Mouse (Mus musculus): ENCODE data around the gene Galm. TPM values are rescaled to one million over a fixed set of nuclear protein-coding genes. Genes with fewer than 3 reads are reported as not detected.
"Not testable (repeated sequence)": the region's sequence is repeated elsewhere in the genome, so short reads cannot be mapped to it uniquely, and the experiment has no call there.

The Galm gene
- polyA plus RNA-seq, 1 experiment from 2014 or later: 7.1 TPM

DNA sequence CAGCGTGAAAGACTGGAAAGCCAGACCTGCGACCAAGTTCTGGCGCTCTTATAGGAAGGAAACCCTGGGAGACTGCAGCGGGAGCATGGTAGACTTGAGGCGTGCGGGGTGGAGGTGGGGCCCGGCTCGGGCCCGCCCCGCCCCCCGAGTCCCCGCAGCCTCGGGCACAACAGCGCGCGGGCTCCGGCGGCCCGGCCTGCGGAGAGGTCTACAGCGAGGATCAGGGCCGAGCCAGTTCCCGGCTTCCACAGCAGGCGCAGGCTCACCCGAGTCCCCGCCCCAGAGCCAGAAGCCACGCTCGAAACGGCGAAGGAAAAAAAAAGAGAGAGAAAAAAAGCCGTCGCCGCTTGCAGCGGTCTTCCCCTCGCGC is 79.0 kb downstream of the Galm start:
- Histone ChIP-seq H3K4me2 (peak overlapping the region; percentile 80), H3K27me3 (ENCODE audit: control insufficient read depth, insufficient read depth, low read length) (no peaks in the 10 kb centered on the region), H3K27ac (ENCODE audit: low read depth, low read length) (peak overlapping the region; percentile 97), H3K4me3 (ENCODE audit: low read depth, low read length) (peak overlapping the region; percentile 96), H3K9me3 (ENCODE audit: control insufficient read depth, low read length) (no peaks in the 10 kb centered on the region), H3K36me3 (ENCODE audit: control insufficient read depth, insufficient read depth, low read length) (peaks cover 18% of the 10 kb centered on the region), H3K4me1 (ENCODE audit: control insufficient read depth, insufficient read depth, low read length) (peaks cover 4% of the 10 kb centered on the region), H3K9ac (ENCODE audit: low read length) (peak overlapping the region; percentile 99)
- under 1% methylated on average over 36 of the region's 36 CpGs for whole genome bisulfite sequencing
- ATAC-seq (ENCODE audit: low FRiP score) (peak; percentile 67), DNase-seq (ENCODE audit: low spot score, missing footprints) (no peak)

DNA sequence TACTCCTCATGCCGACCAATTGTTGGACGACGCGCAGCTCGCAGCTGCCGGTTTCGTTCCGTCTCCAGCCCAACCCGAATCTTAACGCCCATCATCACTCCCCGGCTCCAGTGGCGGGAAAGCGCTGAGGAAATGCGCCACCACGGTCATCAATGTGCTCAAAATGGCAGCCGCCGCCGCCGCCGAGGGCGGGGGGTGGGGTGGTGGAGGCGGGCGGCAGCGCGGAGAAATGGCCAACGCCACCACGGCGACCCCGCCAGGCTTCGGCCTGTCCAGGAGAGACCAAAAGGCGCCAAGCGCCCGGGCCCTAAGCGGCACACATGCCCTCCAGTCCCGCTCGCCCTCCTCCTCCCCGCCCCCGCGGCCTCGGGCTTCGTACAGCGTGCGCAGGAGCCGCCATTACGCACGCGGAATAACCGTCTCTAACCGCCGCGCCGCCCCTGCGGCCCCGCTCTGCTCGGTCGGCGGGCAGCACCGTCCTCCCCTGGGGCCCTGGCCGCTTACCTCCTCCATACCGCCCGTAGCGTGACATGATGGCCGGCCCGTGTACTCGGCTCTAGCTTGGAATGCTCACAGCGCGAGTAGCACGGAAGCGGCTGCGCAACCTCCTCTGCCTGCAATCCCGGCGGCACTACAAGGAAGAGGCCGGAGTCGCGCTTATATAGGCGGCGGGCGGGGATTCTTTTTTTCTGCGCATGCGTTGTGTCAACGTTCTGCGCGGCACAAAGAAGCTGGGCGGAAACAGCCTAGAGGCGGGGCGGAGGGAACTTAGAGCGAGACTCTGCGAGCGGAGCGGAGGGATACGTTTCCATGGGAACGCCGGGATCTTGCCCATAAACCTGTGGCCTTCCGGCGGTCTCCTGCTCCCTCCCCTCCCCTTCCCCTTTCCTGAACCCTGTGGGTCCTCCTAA is 79.7 kb downstream of the Galm start, which contains the start of the genes Srsf7 and Ttc39d:
Srsf7 (minus strand) TSS at position 637 of the 911 bp plus-strand sequence.
Ttc39d (plus strand) TSS at position 790 of the 911 bp plus-strand sequence.
- DNase-seq (ENCODE audit: low spot score, missing footprints): peak; percentile 100
- ATAC-seq (ENCODE audit: low FRiP score): peak; percentile 92
- Histone ChIP-seq H3K9ac (ENCODE audit: low read length) (peak within 1 kb of the TSS; percentile 99), H3K4me1 (ENCODE audit: control insufficient read depth, insufficient read depth, low read length) (peaks cover 4% of the 10 kb centered on the region), H3K9me3 (ENCODE audit: control insufficient read depth, low read length) (no peaks in the 10 kb centered on the region), H3K27me3 (ENCODE audit: control insufficient read depth, insufficient read depth, low read length) (no peaks in the 10 kb centered on the region), H3K27ac (ENCODE audit: low read depth, low read length) (peak within 1 kb of the TSS; percentile 97), H3K36me3 (ENCODE audit: control insufficient read depth, insufficient read depth, low read length) (peaks cover 14% of the 10 kb centered on the region), H3K4me3 (ENCODE audit: low read depth, low read length) (peak within 1 kb of the TSS; percentile 96), H3K4me2 (peak within 1 kb of the TSS; percentile 80)
- WGBS: under 1% methylated on average over 86 of the region's 95 CpGs

DNA sequence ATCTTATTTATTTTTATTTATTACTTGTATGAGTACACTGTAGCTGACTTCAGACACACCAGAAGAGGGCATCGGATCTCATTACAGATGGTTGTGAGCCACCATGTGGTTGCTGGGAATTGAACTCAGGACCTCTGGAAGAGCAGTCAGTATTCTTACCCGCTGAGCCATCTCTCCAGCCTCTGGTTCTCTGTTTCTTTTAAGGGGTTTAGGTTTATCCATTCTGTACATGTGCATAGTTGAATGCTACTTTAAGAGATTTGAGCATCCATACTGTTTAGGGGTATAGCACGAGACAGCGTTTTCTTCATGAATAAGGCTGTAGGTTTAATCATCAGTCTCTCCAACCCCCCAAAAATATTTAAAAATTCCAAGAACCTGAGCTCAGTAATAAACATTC is 86.7 kb downstream of the Galm start:
- not testable (repeated sequence) for H3K36me3 ChIP-seq (ENCODE audit: control insufficient read depth, insufficient read depth, low read length); H3K9ac ChIP-seq (ENCODE audit: low read length); H3K27ac ChIP-seq (ENCODE audit: low read depth, low read length); H3K4me3 ChIP-seq (ENCODE audit: low read depth, low read length); H3K27me3 ChIP-seq (ENCODE audit: control insufficient read depth, insufficient read depth, low read length); ATAC-seq (ENCODE audit: low FRiP score); H3K4me1 ChIP-seq (ENCODE audit: control insufficient read depth, insufficient read depth, low read length); H3K9me3 ChIP-seq (ENCODE audit: control insufficient read depth, low read length); H3K4me2 ChIP-seq; DNase-seq (ENCODE audit: low spot score, missing footprints)
- 89% methylated on average over 4 of the region's 4 CpGs for WGBS

DNA sequence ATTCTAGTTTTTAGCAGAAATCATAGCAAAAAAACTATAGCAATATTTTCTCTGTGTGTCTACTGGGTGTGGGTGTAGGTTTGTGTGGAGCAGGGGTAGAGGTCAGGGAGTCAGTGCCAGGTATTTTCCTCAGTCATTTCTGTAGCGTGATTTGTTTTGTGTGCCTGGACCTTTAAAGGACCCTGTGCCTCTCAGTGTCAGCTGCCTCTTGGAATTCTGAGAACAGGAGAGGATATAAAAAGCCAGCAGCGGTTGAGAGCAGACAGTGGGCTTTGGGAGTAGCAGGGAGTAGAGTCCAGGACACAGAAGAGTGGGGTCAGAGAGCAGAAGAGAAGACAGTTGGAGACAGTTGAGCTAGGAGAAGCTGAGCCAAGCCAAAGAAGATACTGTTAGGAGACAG is 92.9 kb downstream of the Galm start:
- no peak overlapping the region for H3K4me3 ChIP-seq (ENCODE audit: low read depth, low read length)
- H3K9me3 ChIP-seq (ENCODE audit: control insufficient read depth, low read length): no peaks in the 10 kb centered on the region
- no peaks in the 10 kb centered on the region for H3K27me3 ChIP-seq (ENCODE audit: control insufficient read depth, insufficient read depth, low read length)
- DNase-seq (ENCODE audit: low spot score, missing footprints): no peak
- H3K9ac ChIP-seq (ENCODE audit: low read length): no peak overlapping the region
- H3K4me1 ChIP-seq (ENCODE audit: control insufficient read depth, insufficient read depth, low read length): peaks cover 4% of the 10 kb centered on the region
- no peak overlapping the region for H3K4me2 ChIP-seq
- H3K36me3 ChIP-seq (ENCODE audit: control insufficient read depth, insufficient read depth, low read length): no peaks in the 10 kb centered on the region
- 81% methylated on average over 2 of the region's 2 CpGs for WGBS
- ATAC-seq (ENCODE audit: low FRiP score): no peak
- H3K27ac ChIP-seq (ENCODE audit: low read depth, low read length): no peak overlapping the region

DNA sequence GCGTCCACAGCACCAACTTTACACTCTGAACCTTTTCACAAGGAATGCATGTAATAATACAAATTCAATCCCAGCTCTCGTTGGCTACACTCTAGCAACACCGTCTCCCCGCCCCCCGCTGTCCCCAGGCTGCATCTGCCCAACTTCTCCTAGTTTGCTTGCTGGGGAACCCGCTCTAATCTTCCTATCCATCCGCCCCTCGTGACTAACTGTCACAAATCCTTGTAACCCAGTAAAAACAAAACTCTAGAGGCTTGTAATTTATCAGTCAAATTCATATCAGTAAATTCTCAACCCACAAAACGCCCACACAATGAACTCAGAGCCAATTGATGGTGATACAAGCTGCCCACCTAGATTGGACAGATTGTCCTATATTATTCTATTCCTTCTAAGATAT is 93.9 kb downstream of the Galm start:
- WGBS: 68% methylated on average over 9 of the region's 9 CpGs
- Histone ChIP-seq H3K4me1 (ENCODE audit: control insufficient read depth, insufficient read depth, low read length) (peaks cover 4% of the 10 kb centered on the region), H3K4me3 (ENCODE audit: low read depth, low read length) (no peak overlapping the region), H3K27me3 (ENCODE audit: control insufficient read depth, insufficient read depth, low read length) (no peaks in the 10 kb centered on the region), H3K9ac (ENCODE audit: low read length) (no peak overlapping the region), H3K9me3 (ENCODE audit: control insufficient read depth, low read length) (no peaks in the 10 kb centered on the region), H3K4me2 (no peak overlapping the region), H3K36me3 (ENCODE audit: control insufficient read depth, insufficient read depth, low read length) (no peaks in the 10 kb centered on the region), H3K27ac (ENCODE audit: low read depth, low read length) (no peak overlapping the region)
- ATAC-seq (ENCODE audit: low FRiP score) (no peak), DNase-seq (ENCODE audit: low spot score, missing footprints) (no peak)

DNA sequence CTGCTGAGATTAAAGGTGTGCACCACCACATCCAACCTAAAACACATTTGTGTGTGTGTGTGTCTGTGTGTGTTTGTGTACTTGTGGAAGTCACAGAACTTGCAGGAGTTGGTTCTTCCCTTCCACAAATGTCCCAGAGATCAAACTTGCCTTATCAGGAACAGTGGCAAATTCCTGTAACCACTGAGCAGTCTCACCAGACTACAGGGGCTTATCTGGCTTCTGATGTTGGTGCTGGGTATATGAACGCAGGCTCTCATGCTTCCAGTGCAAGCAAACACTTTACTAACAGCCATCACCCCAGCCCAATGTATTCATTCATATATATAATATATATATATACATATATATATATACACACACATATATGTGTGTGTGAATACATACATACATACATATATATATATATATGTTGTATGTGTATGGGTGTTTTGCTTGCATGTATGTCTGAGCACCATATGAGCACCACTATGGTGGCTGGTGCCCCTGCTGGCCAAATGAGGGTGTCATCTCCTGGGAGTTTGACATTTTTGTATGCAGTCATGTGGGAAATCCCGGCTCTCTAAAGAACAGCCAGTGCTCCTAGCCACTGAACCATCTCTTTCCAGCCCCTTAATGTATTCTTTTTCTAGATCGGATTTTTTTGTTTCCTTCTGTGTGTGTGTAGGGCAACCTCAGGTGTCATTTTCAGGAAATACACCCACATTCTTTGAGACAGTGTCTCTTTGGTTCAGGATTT is 94.8 kb downstream of the Galm start:
- H3K27me3 ChIP-seq (ENCODE audit: control insufficient read depth, insufficient read depth, low read length): no peaks in the 10 kb centered on the region
- H3K4me1 ChIP-seq (ENCODE audit: control insufficient read depth, insufficient read depth, low read length): peaks cover 4% of the 10 kb centered on the region
- no peak overlapping the region for H3K27ac ChIP-seq (ENCODE audit: low read depth, low read length)
- no peaks in the 10 kb centered on the region for H3K9me3 ChIP-seq (ENCODE audit: control insufficient read depth, low read length)
- no peaks in the 10 kb centered on the region for H3K36me3 ChIP-seq (ENCODE audit: control insufficient read depth, insufficient read depth, low read length)
- ATAC-seq (ENCODE audit: low FRiP score) (no peak), DNase-seq (ENCODE audit: low spot score, missing footprints) (no peak)
- WGBS: 58% methylated on average over 3 of the region's 3 CpGs
- no peak overlapping the region for H3K9ac ChIP-seq (ENCODE audit: low read length)
- H3K4me2 ChIP-seq: no peak overlapping the region
- no peak overlapping the region for H3K4me3 ChIP-seq (ENCODE audit: low read depth, low read length)

DNA sequence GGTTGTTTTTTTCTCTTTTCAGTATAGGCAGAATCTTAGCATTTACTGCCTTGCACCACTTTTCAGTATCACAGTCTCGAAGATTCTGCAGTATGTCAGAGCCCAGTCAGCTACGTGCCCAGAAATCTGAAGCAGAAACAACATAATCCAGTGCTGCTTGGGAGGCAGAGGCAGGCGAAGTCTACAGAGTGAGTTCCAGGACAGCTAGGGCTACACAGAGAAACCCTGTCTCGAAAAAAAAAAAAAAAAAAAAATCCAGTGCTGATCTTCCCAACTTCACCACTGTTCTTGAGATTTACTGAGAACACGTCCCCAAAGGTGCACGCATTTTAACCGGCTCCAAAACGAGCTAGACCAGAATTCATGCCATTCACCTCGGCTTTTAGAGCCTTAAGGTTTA is 96.6 kb downstream of the Galm start:
- Histone ChIP-seq H3K9ac (ENCODE audit: low read length) (peak overlapping the region; percentile 63), H3K27ac (ENCODE audit: low read depth, low read length) (no peak overlapping the region), H3K4me1 (ENCODE audit: control insufficient read depth, insufficient read depth, low read length) (peaks cover 4% of the 10 kb centered on the region), H3K4me3 (ENCODE audit: low read depth, low read length) (peak overlapping the region; percentile 48), H3K9me3 (ENCODE audit: control insufficient read depth, low read length) (no peaks in the 10 kb centered on the region), H3K27me3 (ENCODE audit: control insufficient read depth, insufficient read depth, low read length) (no peaks in the 10 kb centered on the region), H3K4me2 (peak overlapping the region; percentile 70), H3K36me3 (ENCODE audit: control insufficient read depth, insufficient read depth, low read length) (no peaks in the 10 kb centered on the region)
- WGBS: 13% methylated on average over 9 of the region's 9 CpGs
- ATAC-seq (ENCODE audit: low FRiP score): peak; percentile 56
- DNase-seq (ENCODE audit: low spot score, missing footprints): no peak

DNA sequence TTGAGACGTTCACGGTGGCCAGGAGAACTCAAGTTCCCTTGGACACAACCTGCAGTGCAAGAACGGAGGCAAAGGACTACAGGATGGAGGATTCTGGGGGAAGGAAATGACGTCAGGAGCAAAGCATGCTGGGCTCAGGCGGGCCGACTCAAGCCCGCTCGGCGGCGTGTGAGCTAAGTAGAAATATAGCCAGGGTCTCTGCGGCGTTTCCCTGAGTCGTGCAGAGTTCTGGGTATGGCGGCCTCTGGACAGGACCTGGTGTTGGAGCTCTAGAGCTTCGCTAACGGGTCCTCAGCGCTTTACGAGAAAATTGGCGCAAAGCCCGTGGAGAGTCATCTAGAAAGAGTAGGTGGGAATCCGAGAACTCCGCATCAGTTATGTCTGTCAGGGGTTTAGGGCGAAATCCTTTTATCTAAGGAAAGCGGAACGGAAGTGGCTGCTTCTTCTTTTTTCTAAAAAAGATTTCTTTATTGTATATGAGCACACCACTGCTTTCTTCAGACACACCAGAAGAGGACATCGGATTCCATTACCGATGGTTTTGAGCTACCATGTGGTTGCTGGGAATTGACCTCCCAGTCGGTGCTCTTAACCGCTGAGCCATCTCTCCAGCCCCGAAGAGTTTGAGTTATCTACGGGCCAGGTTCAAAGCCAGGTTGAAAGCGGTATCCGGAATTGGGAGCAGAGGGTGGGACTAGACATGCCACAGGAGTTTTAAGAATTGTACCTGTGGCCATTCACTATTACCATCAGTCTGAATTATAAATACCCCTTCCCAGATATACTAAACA is 97.2 kb downstream of the Galm start, which contains the start of gene Gemin6:
Gemin6 (plus strand) TSS at position 116 of the 791 bp plus-strand sequence.
- DNase-seq (ENCODE audit: low spot score, missing footprints): peak; percentile 97
- under 1% methylated on average over 33 of the region's 33 CpGs for WGBS

More for the DNA sequence above, 97.2 kb downstream of the Galm start, which contains the start of gene Gemin6:
- Histone ChIP-seq H3K9me3 (ENCODE audit: control insufficient read depth, low read length) (no peaks in the 10 kb centered on the region), H3K9ac (ENCODE audit: low read length) (peak within 1 kb of the TSS; percentile 63), H3K36me3 (ENCODE audit: control insufficient read depth, insufficient read depth, low read length) (no peaks in the 10 kb centered on the region), H3K27ac (ENCODE audit: low read depth, low read length) (peak within 1 kb of the TSS; percentile 37; the same call in 1 of the 2 replicates), H3K4me1 (ENCODE audit: control insufficient read depth, insufficient read depth, low read length) (peaks cover 4% of the 10 kb centered on the region), H3K4me3 (ENCODE audit: low read depth, low read length) (peak within 1 kb of the TSS; percentile 48), H3K27me3 (ENCODE audit: control insufficient read depth, insufficient read depth, low read length) (no peaks in the 10 kb centered on the region), H3K4me2 (peak within 1 kb of the TSS; percentile 70)
- ATAC-seq (ENCODE audit: low FRiP score): peak; percentile 97
